Mouse (Mus musculus) B cell, adult (primary cell): ENCODE results near the gene Otol1. TPM values are rescaled to one million over a fixed set of nuclear protein-coding genes. Genes with fewer than 3 reads are reported as not detected.

Experiments used
- total RNA-seq: library from RNA; stranded (reverse); gene quantifications from 4 replicates; pipeline ENCODE4 v1.2.4, GENCODE M21; 2023; ENCODE audit not compliant: inconsistent age

Gene Otol1
- not detected in 4 replicates for total RNA-seq

GRCm38 (mm10) chr3:70007313-70007712 is at the start of gene Otol1:
Gene Otol1, plus strand, starts transcription at chr3:70007613.

Other genes with a start within 250 kb of the Otol1 start
- not detected in 4 replicates for gene Sptssb, start 147.7 kb upstream of the Otol1 start, total RNA-seq